Mouse (Mus musculus) liver, adult 2 months (tissue): Measurements from ENCODE around the gene Cdh4.

Experiments
- CTCF ChIP-seq: fragments of 200-500 bp; IDR thresholded peaks from 2 replicates; pipeline ENCODE4 v1.5.1; 2011; ENCODE audit warnings: low read depth, low read length, control low read depth
- POLR2A ChIP-seq: fragments of 200-500 bp; IDR thresholded peaks from 2 replicates; pipeline ENCODE4 v1.6.1; 2011; ENCODE audit warnings: low read length, control low read depth; ENCODE audit not compliant: insufficient read depth; ENCODE audit errors: extremely low read depth

DNA sequence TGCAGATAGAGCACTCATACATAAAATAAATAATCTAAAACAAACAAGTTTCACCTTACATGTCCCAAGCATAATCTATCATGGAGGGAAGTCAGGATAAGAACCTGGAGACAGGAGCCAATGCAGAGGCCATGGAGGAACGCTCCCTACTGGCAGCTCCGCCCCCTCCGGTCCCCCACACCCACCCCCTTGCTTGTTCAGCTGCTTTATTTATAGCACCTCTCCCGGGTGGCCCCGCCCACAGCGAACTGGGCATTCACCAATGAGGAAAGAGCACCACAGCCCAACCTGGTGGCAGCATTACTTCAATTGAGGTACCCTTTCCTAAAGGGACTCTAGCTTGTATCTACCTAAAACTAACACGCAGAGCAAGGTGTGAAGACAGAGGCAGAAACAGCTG is 442.3 kb downstream of the Cdh4 start:
- TF ChIP-seq CTCF (no peak), POLR2A (no peak)
